Mouse (Mus musculus) left cerebral cortex, adult 18-20 months (tissue): ENCODE results near the gene Parp11. TPM values are rescaled to one million over a fixed set of nuclear protein-coding genes. Genes with fewer than 3 reads are reported as not detected.
A peak's percentile ranks its signal among the peaks of the same experiment; 100 is the strongest.

Experiments
- DNase-seq, 2 experiments: peaks; one replicate each; pipeline ENCODE4 v3.0.0; 2021 to 2022; ENCODE audit warnings: low spot score in 2 of 2, mixed read lengths in 1 of 2
- total RNA-seq, 2 experiments: library from RNA; stranded (reverse); gene quantifications; 2 replicates each; pipeline ENCODE4 v1.2.3; 2021

The Parp11 gene
- total RNA-seq, 2 experiments from 2014 or later = 35.6 to 36.7 TPM

DNA sequence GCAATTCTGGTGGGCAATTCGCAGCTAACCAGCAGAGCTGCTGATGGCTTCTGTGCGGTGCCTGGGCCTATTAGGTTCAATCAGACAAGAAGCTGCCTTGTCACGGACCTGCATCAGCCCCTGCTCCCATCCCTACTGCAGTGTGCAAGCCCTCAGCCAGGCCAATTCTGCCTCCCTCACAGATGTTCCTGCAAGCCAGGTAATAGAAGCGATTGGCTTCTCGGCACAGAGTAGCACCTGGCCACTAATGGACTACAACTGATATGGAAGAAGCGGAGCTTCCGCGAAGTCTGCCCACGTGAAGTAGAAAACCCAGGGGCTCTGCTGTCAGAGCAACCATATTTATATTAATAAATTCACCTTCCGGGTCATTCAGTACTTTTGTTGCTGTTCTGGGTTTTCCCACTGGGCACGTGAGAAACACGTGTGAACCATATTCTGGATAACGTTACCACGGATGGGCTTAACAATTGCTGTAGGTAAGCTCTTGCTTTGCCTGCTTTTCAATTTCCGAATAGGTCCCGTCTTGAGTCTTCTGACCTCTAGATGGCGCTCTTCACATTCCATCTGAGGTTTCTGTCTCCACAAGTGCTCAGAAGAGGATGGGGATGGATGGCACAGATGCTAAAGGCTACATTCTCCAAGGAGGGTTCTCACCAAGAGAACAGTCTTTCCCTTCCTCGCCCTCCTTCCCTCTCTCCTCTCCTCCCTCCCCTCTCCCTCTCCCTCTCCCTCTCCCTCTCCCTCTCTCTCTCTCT lies 95.2 kb downstream of the Parp11 start:
- peak; percentile 69 to 73 for DNase-seq

Other genes with a start within 250 kb of the Parp11 start
- gene Cracr2a, start 114.5 kb downstream of the Parp11 start, total RNA-seq = 1 to 10 TPM; 1.5 to 3.0 TPM